Comparison of ENCODE assay signal across 8 mouse cellular contexts in genomic region chr7:141408833-141409232, GRCm38 (mm10). TPM values are rescaled to one million over a fixed set of nuclear protein-coding genes. Genes with fewer than 3 reads are reported as not detected.
DNase-seq lines count a peak whose midpoint lies in the region; ATAC-seq lines count a peak whose summit lies in the region.

No protein-coding gene starts in this region.

- WGBS in intestine, embryonic 16.5 days, result 15% methylated on average over 11 of the region's 11 CpGs

- H3K4me3 ChIP-seq in intestine, embryonic 16.5 days (ENCODE audit: low read length), result no peak overlapping the region

- H3K27me3 ChIP-seq in intestine, embryonic 16.5 days (replicated peaks; ENCODE audit: control insufficient read depth, insufficient read depth, low read length), result no peaks in the 10 kb centered on the region

- H3K9ac ChIP-seq in intestine, embryonic 16.5 days (ENCODE audit: low read depth, low read length), result no peak overlapping the region

- intact Hi-C loops in left cerebral cortex, postnatal 25 days (cut with DNase I), result no loop called here

- peaks cover 11% of the 10 kb centered on the region; the same call in 1 of the 2 replicates for H3K4me1 ChIP-seq in intestine, embryonic 16.5 days (ENCODE audit: control insufficient read depth, insufficient read depth, low read length)

- H3K27ac ChIP-seq in intestine, embryonic 16.5 days (ENCODE audit: low read length), result no peak overlapping the region

- ATAC-seq in intestine, embryonic 16.5 days, result peak; percentile 73

- no peaks in the 10 kb centered on the region for H3K9me3 ChIP-seq in intestine, embryonic 16.5 days (ENCODE audit: control insufficient read depth, low read length)

- H3K4me2 ChIP-seq in intestine, embryonic 16.5 days (ENCODE audit: low read depth, low read length), result no peak overlapping the region

- peak; percentile 88 to 92 for DNase-seq in adrenal gland, adult 18-20 months (ENCODE audit: low spot score in 2 of 2)
- peak; percentile 91 for DNase-seq in embryo, embryonic 11 days
- peak; percentile 76 to 87 for DNase-seq in gastrocnemius, postnatal 4 days (ENCODE audit: low spot score in 2 of 2)
- DNase-seq in left cerebral cortex, postnatal 25 days (ENCODE audit: low spot score in 2 of 2), result peak; percentile 85 to 89
- DNase-seq in mesoderm, embryonic 11.5 days (ENCODE audit: low read depth, low spot score), result peak; percentile 85
- peak; percentile 88 for DNase-seq in right cerebral cortex, postnatal 14 days
- peak; percentile 87 for DNase-seq in urinary bladder, postnatal 25 days (ENCODE audit: low spot score)

- peaks cover 6% of the 10 kb centered on the region; the same call in 1 of the 2 replicates for H3K36me3 ChIP-seq in intestine, embryonic 16.5 days (ENCODE audit: control insufficient read depth, insufficient read depth, low read length)

RNA-seq across cellular contexts. Expression of gene Gatd1, which starts 5.1 kb away (rescaled TPM):
- 10 to 100 TPM; 25.5 to 35.3 TPM for total RNA-seq in adrenal gland, adult 18-20 months (2021)
- 10 to 100 TPM; 18.3 to 19.5 TPM for total RNA-seq in gastrocnemius, postnatal 4 days (2021)
- polyA plus RNA-seq in intestine, embryonic 16.5 days (2015; fragmentation: Nextera tagmentation; extraction: Ambion mirVana), result 47.5 and 48.2 TPM in 2 replicates
- total RNA-seq in left cerebral cortex, postnatal 25 days (2021), result 10 to 100 TPM; 41.3 to 48.4 TPM

RNA-seq across cellular contexts. Expression of gene Taldo1, which starts 16.8 kb away (rescaled TPM):
- 100 to 1,000 TPM; 677 to 814 TPM for total RNA-seq in adrenal gland, adult 18-20 months (2021)
- 100 to 1,000 TPM; 120 to 128 TPM for total RNA-seq in gastrocnemius, postnatal 4 days (2021)
- 567 and 582 TPM in 2 replicates for polyA plus RNA-seq in intestine, embryonic 16.5 days (2015; fragmentation: Nextera tagmentation; extraction: Ambion mirVana)
- total RNA-seq in left cerebral cortex, postnatal 25 days (2021), result 100 to 1,000 TPM; 103 TPM

RNA-seq across cellular contexts. Expression of gene Cend1, which starts 20.5 kb away (rescaled TPM):
- total RNA-seq in adrenal gland, adult 18-20 months (2021), result 1 to 10 TPM; 1.7 to 2.4 TPM
- under 1 TPM; 0.34 to 0.49 TPM for total RNA-seq in gastrocnemius, postnatal 4 days (2021)
- polyA plus RNA-seq in intestine, embryonic 16.5 days (2015; fragmentation: Nextera tagmentation; extraction: Ambion mirVana), result 3.2 and 4.0 TPM in 2 replicates
- 100 to 1,000 TPM; 288 to 314 TPM for total RNA-seq in left cerebral cortex, postnatal 25 days (2021)

RNA-seq across cellular contexts. Expression of gene Slc25a22, which starts 28.9 kb away (rescaled TPM):
- total RNA-seq in adrenal gland, adult 18-20 months (2021), result 100 to 1,000 TPM; 104 to 105 TPM
- total RNA-seq in gastrocnemius, postnatal 4 days (2021), result 10 to 100 TPM; 16.4 to 25.2 TPM
- polyA plus RNA-seq in intestine, embryonic 16.5 days (2015; fragmentation: Nextera tagmentation; extraction: Ambion mirVana), result 34.6 and 37.7 TPM in 2 replicates
- total RNA-seq in left cerebral cortex, postnatal 25 days (2021), result 100 to 1,000 TPM; 292 to 311 TPM

RNA-seq across cellular contexts. Expression of gene Pidd1, which starts 35.0 kb away (rescaled TPM):
- 1 to 10 TPM; 1.1 to 1.4 TPM for total RNA-seq in adrenal gland, adult 18-20 months (2021)
- 1 to 10 TPM; 4.0 to 4.5 TPM for total RNA-seq in gastrocnemius, postnatal 4 days (2021)
- polyA plus RNA-seq in intestine, embryonic 16.5 days (2015; fragmentation: Nextera tagmentation; extraction: Ambion mirVana), result 7.3 and 8.0 TPM in 2 replicates
- under 1 TPM; 0.64 to 0.96 TPM for total RNA-seq in left cerebral cortex, postnatal 25 days (2021)

Comparison
In these comparisons a context has a peak if more than half of its experiments do, and no peak if none do; other contexts are left out.
1. RNA of gene Taldo1, which starts 16.8 kb away (total RNA-seq): 677 to 814 TPM in adrenal gland, adult 18-20 months; 120 to 128 TPM in gastrocnemius, postnatal 4 days and 103 TPM in left cerebral cortex, postnatal 25 days; every median in the first group is over 4 times any median in the second.
2. RNA of gene Cend1, which starts 20.5 kb away (total RNA-seq): 288 to 314 TPM in left cerebral cortex, postnatal 25 days; 1.7 to 2.4 TPM in adrenal gland, adult 18-20 months and 0.34 to 0.49 TPM in gastrocnemius, postnatal 4 days; every median in the first group is over 10 times any median in the second.
3. Peak in every context shown above with its lines, with median percentiles within 50 percentile points of each other: DNase-seq.